ENCODE assay signal across 21 mouse cellular contexts in the genomic region with DNA sequence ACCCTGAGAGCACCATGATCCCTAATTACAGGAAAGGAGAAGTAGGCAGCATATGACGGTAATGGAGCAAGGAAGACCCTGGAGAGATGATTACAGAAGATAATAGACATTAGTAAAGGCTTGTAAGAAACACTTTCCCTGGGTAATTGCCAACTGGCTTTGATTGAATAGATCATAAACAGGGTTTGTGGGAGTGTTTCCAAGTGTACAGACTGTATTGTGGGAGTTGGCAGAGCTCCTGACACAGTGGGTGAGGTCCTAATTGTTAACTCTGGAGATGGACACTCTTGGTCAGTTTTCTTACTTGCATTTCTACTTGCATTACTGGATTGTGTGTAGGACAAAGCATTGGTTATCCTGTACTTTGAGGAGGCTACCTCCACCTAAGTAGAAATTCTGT.
DNase-seq lines count a peak whose midpoint lies in the region; TF ChIP-seq lines count a peak whose summit lies in the region.
"Had no signal": no experiment of that assay in that cellular context is flagged by ENCODE, and none has a peak within 500 bp of the region (broad histone marks: within the 10 kb centered on the region; RNA-seq: fewer than 3 reads in every experiment).

No protein-coding gene starts in this region.

- 77% methylated on average over 1 of the region's 1 CpGs for WGBS in kidney, adult 2 months

- peak; percentile 46 to 50 for DNase-seq in cerebellum, postnatal 14 days
- DNase-seq in cerebellum, adult 11 months: no peak
- DNase-seq in kidney, adult 9 months: peak; percentile 16
- no peak for DNase-seq in kidney, adult 2 months
- DNase-seq in Muller cell, postnatal 12 days (ENCODE audit: inconsistent ontology term): peak; percentile 78
- DNase-seq in lung, postnatal 10 days: peak; percentile 67
- DNase-seq in urinary bladder, postnatal 10 days (ENCODE audit: low spot score): no peak
- DNase-seq in layer of hippocampus, postnatal 10 days (ENCODE audit: low spot score in 2 of 2): no peak
- DNase-seq: adrenal gland, postnatal 10 days; cerebellum, adult 18-20 months; gastrocnemius, postnatal 36 days; heart, postnatal 4 days; midbrain, embryonic 14.5 days; thymus, postnatal 25 days had no signal

- H3K27me3 ChIP-seq in kidney, adult 2 months (replicated peaks; ENCODE audit: control insufficient read depth, insufficient read depth, low read length): no peaks in the 10 kb centered on the region
- H3K27me3 ChIP-seq: CH12.LX; embryonic facial prominence, embryonic 13.5 days; limb, embryonic 13.5 days had no signal

- no peak for TF ChIP-seq CTCF in kidney, adult 2 months (conservative IDR thresholded peaks at IDR 0.05; ENCODE audit: insufficient read depth, insufficient read length, low read depth, low read length)

- no peak for TF ChIP-seq POLR2A in kidney, adult 2 months (IDR thresholded peaks at IDR 0.05; ENCODE audit: low read depth, low read length)

- no peak overlapping the region for H3K4me3 ChIP-seq in kidney, adult 2 months (ENCODE audit: insufficient read depth, low read depth, low read length)
- H3K4me3 ChIP-seq: embryonic facial prominence, embryonic 13.5 days; forebrain, embryonic 10.5 days; limb, embryonic 13.5 days had no signal

- H3K27ac ChIP-seq in kidney, adult 2 months (ENCODE audit: insufficient read depth, low read depth, low read length): no peak overlapping the region
- H3K27ac ChIP-seq: embryonic facial prominence, embryonic 13.5 days; forebrain, embryonic 10.5 days; kidney, postnatal 0 days; limb, embryonic 13.5 days; liver, embryonic 14.5 days; stomach, postnatal 0 days had no signal

- no peaks in the 10 kb centered on the region for H3K36me3 ChIP-seq in kidney, adult 2 months (ENCODE audit: control insufficient read depth, insufficient read depth, low read length)
- H3K36me3 ChIP-seq: embryonic facial prominence, embryonic 13.5 days; forebrain, embryonic 10.5 days; limb, embryonic 13.5 days had no signal

- H3K4me1 ChIP-seq in kidney, adult 2 months (ENCODE audit: control insufficient read depth, insufficient read depth, low read length): no peaks in the 10 kb centered on the region
- H3K4me1 ChIP-seq: limb, embryonic 13.5 days had no signal

Comparison
In these comparisons a context has a peak if more than half of its experiments do, and no peak if none do; other contexts are left out.
1. DNase-seq: peak in cerebellum, postnatal 14 days (2 of 2), kidney, adult 9 months (single experiment), Muller cell, postnatal 12 days (single experiment) and lung, postnatal 10 days (single experiment); none in cerebellum, adult 11 months (single experiment), kidney, adult 2 months (single experiment), urinary bladder, postnatal 10 days (single experiment) and layer of hippocampus, postnatal 10 days (0 of 2).